Mouse (Mus musculus) hindbrain, embryonic 11.5 days (tissue): ENCODE results near the gene Gtf2f2. TPM values are rescaled to one million over a fixed set of nuclear protein-coding genes. Genes with fewer than 3 reads are reported as not detected.
A peak's percentile ranks its signal among the peaks of the same experiment; 100 is the strongest.

Source experiments
- ATAC-seq: fragments of 200-750 bp; cut with Nextera tagmentation; 2 replicates; pipeline ENCODE4 v1.8.0; 2017; ENCODE audit warnings: mild to moderate bottlenecking, moderate TSS enrichment, moderate library complexity; ENCODE audit not compliant: low FRiP score
- DNase-seq: peaks from one replicate; pipeline ENCODE4 v3.0.0-alpha.2; 2015; ENCODE audit warnings: low spot score
- H3K27ac ChIP-seq: fragments of 300-500 bp; sonication (generic); 2 replicates; pipeline ENCODE4 v1.5.1; 2014; ENCODE audit warnings: mild to moderate bottlenecking, low read depth, low read length
- H3K27me3 ChIP-seq: fragments of 300-500 bp; sonication (generic); 2 replicates; pipeline ENCODE4 v1.6.1; 2014; ENCODE audit warnings: mild to moderate bottlenecking, low read length, moderate library complexity, mixed read lengths; ENCODE audit not compliant: control insufficient read depth, insufficient read depth
- H3K36me3 ChIP-seq: fragments of 300-500 bp; sonication (generic); 2 replicates; pipeline ENCODE4 v1.6.1; 2014; ENCODE audit warnings: mild to moderate bottlenecking, low read length, moderate library complexity, mixed read lengths; ENCODE audit not compliant: control insufficient read depth, insufficient read depth
- H3K4me1 ChIP-seq: fragments of 300-500 bp; sonication (generic); replicated peaks from 2 replicates; pipeline ENCODE4 v1.6.1; 2014; ENCODE audit warnings: low read length, mixed read lengths; ENCODE audit not compliant: control insufficient read depth, insufficient read depth
- H3K4me2 ChIP-seq: fragments of 300-500 bp; sonication (generic); replicated peaks from 2 replicates; pipeline ENCODE4 v1.6.1; 2014; ENCODE audit warnings: mild to moderate bottlenecking, low read depth, low read length
- H3K4me3 ChIP-seq: fragments of 300-500 bp; sonication (generic); 2 replicates; pipeline ENCODE4 v1.5.1; 2014; ENCODE audit warnings: low read depth, low read length
- H3K9ac ChIP-seq: fragments of 300-500 bp; sonication (generic); 2 replicates; pipeline ENCODE4 v1.6.1; 2014; ENCODE audit warnings: low read depth, low read length
- H3K9me3 ChIP-seq: fragments of 300-500 bp; sonication (generic); 2 replicates; pipeline ENCODE4 v1.6.1; 2016; ENCODE audit warnings: low read length; ENCODE audit not compliant: control insufficient read depth
- WGBS: fragments of 180-500 bp; shearing (Covaris S2); extraction: QIAGEN DNeasy Blood & Tissue Kit; methylation state at CpG from one replicate; pipeline ENCODE4 v1.1.7; 2014; 5-methylcytosine and 5-hydroxymethylcytosine counted together
- polyA plus RNA-seq: library from polyadenylated mRNA; unstranded; fragments of >200 nt; fragmentation: Nextera tagmentation; extraction: Ambion mirVana; gene quantifications from 2 replicates; pipeline ENCODE4 v1.2.1, GENCODE M21; 2014

Gtf2f2 gene
- polyA plus RNA-seq, 1 experiment from 2014 or later = 52.1 TPM

DNA sequence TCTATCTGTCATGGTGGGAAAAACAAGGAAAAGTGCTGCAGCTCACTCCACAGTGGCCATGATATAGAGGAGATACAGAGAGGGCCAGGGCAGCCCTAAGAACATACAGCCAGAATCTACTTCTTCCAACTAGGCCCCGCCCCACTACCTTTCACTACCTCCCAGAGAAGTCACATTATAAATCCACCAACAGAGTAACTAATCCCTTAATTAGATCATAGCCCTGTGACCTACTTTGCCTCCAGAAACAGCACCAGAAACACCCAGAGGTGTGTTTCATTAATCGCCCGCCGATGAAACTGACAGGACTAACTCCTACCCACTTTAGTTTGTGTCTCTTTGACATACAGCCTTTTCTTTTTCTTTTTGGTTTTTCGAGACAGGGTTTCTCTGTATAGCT, 1.5 kb downstream of the Gtf2f2 start:
- Histone ChIP-seq H3K4me2 (peak overlapping the region; percentile 87), H3K9me3 (no peaks in the 10 kb centered on the region), H3K27ac (no peak overlapping the region), H3K27me3 (no peaks in the 10 kb centered on the region), H3K4me1 (no peaks in the 10 kb centered on the region), H3K36me3 (no peaks in the 10 kb centered on the region), H3K9ac (no peak overlapping the region), H3K4me3 (no peak overlapping the region)
- 88% methylated on average over 5 of the region's 5 CpGs for WGBS
- no peak for ATAC-seq
- DNase-seq = no peak

GRCm38 (mm10) chr14:76008174-76008573, 2.5 kb downstream of the Gtf2f2 start:
- Histone ChIP-seq H3K9me3 (no peaks in the 10 kb centered on the region), H3K4me3 (no peak overlapping the region), H3K36me3 (no peaks in the 10 kb centered on the region), H3K9ac (no peak overlapping the region), H3K4me2 (no peak overlapping the region), H3K27ac (no peak overlapping the region), H3K27me3 (no peaks in the 10 kb centered on the region), H3K4me1 (no peaks in the 10 kb centered on the region)
- ATAC-seq (no peak), DNase-seq (no peak)
- WGBS = 97% methylated on average over 1 of the region's 1 CpGs

DNA sequence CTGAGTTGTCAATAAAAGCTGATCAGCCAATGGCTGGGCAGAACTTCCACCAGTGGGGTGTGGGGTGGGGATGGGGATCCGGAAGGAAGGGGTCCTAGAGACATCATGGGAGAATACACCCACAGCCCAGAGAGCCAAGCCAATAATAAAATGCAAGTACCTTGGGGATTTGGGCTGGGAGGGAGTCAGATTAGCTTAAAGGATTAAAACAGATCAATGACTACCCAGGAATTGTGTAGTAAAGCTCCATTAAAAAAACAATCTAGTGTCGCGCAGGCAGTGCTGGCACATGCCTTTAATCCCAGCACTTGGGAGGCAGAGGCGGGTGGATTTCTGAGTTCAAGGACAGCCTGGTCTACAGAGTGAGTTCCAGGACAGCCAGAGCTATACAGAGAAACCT, 5.7 kb downstream of the Gtf2f2 start:
- Histone ChIP-seq H3K4me1 (no peaks in the 10 kb centered on the region), H3K27me3 (no peaks in the 10 kb centered on the region), H3K27ac (no peak overlapping the region), H3K4me2 (no peak overlapping the region), H3K9me3 (no peaks in the 10 kb centered on the region), H3K9ac (no peak overlapping the region), H3K36me3 (no peaks in the 10 kb centered on the region), H3K4me3 (no peak overlapping the region)
- ATAC-seq (no peak), DNase-seq (no peak)
- WGBS = 90% methylated on average over 4 of the region's 4 CpGs

GRCm38 (mm10) chr14:76001781-76002180, 8.9 kb downstream of the Gtf2f2 start:
- H3K27me3 ChIP-seq = no peaks in the 10 kb centered on the region
- H3K9ac ChIP-seq = no peak overlapping the region
- whole genome bisulfite sequencing = 85% methylated on average over 4 of the region's 4 CpGs
- H3K4me3 ChIP-seq = no peak overlapping the region
- ATAC-seq = no peak
- H3K4me2 ChIP-seq = no peak overlapping the region
- DNase-seq = no peak
- H3K9me3 ChIP-seq = no peaks in the 10 kb centered on the region
- no peaks in the 10 kb centered on the region for H3K4me1 ChIP-seq
- H3K36me3 ChIP-seq = no peaks in the 10 kb centered on the region
- no peak overlapping the region for H3K27ac ChIP-seq

- no peaks in the 10 kb centered on the region for H3K4me1 ChIP-seq
- H3K4me3 ChIP-seq = no peak overlapping the region
- no peak overlapping the region for H3K27ac ChIP-seq
- no peaks in the 10 kb centered on the region for H3K9me3 ChIP-seq
- no peak overlapping the region for H3K4me2 ChIP-seq
- no peaks in the 10 kb centered on the region for H3K36me3 ChIP-seq
- no peak overlapping the region for H3K9ac ChIP-seq
- WGBS = 60% methylated on average over 1 of the region's 1 CpGs
- DNase-seq (no peak), ATAC-seq (no peak)
- no peaks in the 10 kb centered on the region for H3K27me3 ChIP-seq
Observed at GRCm38 (mm10) chr14:75998082-75998481, 12.6 kb downstream of the Gtf2f2 start.

GRCm38 (mm10) chr14:75992371-75992770, 18.3 kb downstream of the Gtf2f2 start:
- H3K4me1 ChIP-seq = no peaks in the 10 kb centered on the region
- no peak overlapping the region for H3K4me3 ChIP-seq
- WGBS = 93% methylated on average over 4 of the region's 4 CpGs
- ATAC-seq = no peak
- DNase-seq = no peak
- H3K4me2 ChIP-seq = no peak overlapping the region
- no peaks in the 10 kb centered on the region for H3K9me3 ChIP-seq
- H3K27ac ChIP-seq = no peak overlapping the region
- H3K36me3 ChIP-seq = no peaks in the 10 kb centered on the region
- H3K9ac ChIP-seq = no peak overlapping the region
- no peaks in the 10 kb centered on the region for H3K27me3 ChIP-seq

GRCm38 (mm10) chr14:75990936-75991335, 19.7 kb downstream of the Gtf2f2 start:
- no peak overlapping the region for H3K4me2 ChIP-seq
- ATAC-seq (no peak), DNase-seq (no peak)
- no peak overlapping the region for H3K27ac ChIP-seq
- no peak overlapping the region for H3K9ac ChIP-seq
- 95% methylated on average over 6 of the region's 6 CpGs for WGBS
- H3K4me1 ChIP-seq = no peaks in the 10 kb centered on the region
- H3K9me3 ChIP-seq = no peaks in the 10 kb centered on the region
- H3K36me3 ChIP-seq = no peaks in the 10 kb centered on the region
- no peaks in the 10 kb centered on the region for H3K27me3 ChIP-seq
- H3K4me3 ChIP-seq = no peak overlapping the region

GRCm38 (mm10) chr14:75989168-75989567, 21.5 kb downstream of the Gtf2f2 start:
- 80% methylated on average over 1 of the region's 1 CpGs for WGBS

GRCm38 (mm10) chr14:75986878-75987483, 23.7 kb downstream of the Gtf2f2 start:
- Histone ChIP-seq H3K27ac (no peak overlapping the region), H3K4me2 (no peak overlapping the region), H3K9me3 (no peaks in the 10 kb centered on the region), H3K36me3 (no peaks in the 10 kb centered on the region), H3K27me3 (no peaks in the 10 kb centered on the region), H3K4me3 (no peak overlapping the region), H3K9ac (no peak overlapping the region), H3K4me1 (no peaks in the 10 kb centered on the region)
- DNase-seq = no peak
- 96% methylated on average over 7 of the region's 7 CpGs for WGBS
- no peak for ATAC-seq

More at GRCm38 (mm10) chr14:75989168-75989567, 21.5 kb downstream of the Gtf2f2 start:
- H3K9ac ChIP-seq = no peak overlapping the region
- H3K36me3 ChIP-seq = no peaks in the 10 kb centered on the region
- H3K4me1 ChIP-seq = no peaks in the 10 kb centered on the region
- no peak overlapping the region for H3K4me2 ChIP-seq
- H3K4me3 ChIP-seq = no peak overlapping the region
- H3K9me3 ChIP-seq = no peaks in the 10 kb centered on the region
- DNase-seq (no peak), ATAC-seq (no peak)
- H3K27me3 ChIP-seq = no peaks in the 10 kb centered on the region
- no peak overlapping the region for H3K27ac ChIP-seq
